Mouse (Mus musculus): ENCODE results near the gene Gm5108.

Gm5108 gene

GRCm38 (mm10) chr5:67941369-67941768, at the start of gene Gm5108:
Gm5108 (plus strand) TSS chr5:67941669.
- DNase-seq (ENCODE audit: extremely low spot score): no peak

GRCm38 (mm10) chr5:67898921-67899320, 42.5 kb upstream of the Gm5108 start:
- DNase-seq (ENCODE audit: extremely low spot score): no peak

- no peak for DNase-seq (ENCODE audit: extremely low spot score)
Measured at GRCm38 (mm10) chr5:67904555-67904954, 36.9 kb upstream of the Gm5108 start.

- no peak for DNase-seq (ENCODE audit: extremely low spot score)
Measured at GRCm38 (mm10) chr5:67930584-67930983, 10.9 kb upstream of the Gm5108 start.

- no peak for DNase-seq (ENCODE audit: extremely low spot score)
Measured at GRCm38 (mm10) chr5:67931623-67932022, 9.8 kb upstream of the Gm5108 start.

- no peak for DNase-seq (ENCODE audit: extremely low spot score)
Measured at GRCm38 (mm10) chr5:67943199-67943598, 1.7 kb downstream of the Gm5108 start.

GRCm38 (mm10) chr5:67944074-67944785, 2.8 kb downstream of the Gm5108 start:
- DNase-seq (ENCODE audit: extremely low spot score): no peak

GRCm38 (mm10) chr5:67946321-67946720, 4.9 kb downstream of the Gm5108 start, which contains the start of gene Gm21905:
Gm21905 (minus strand) TSS chr5:67946421.
- DNase-seq (ENCODE audit: extremely low spot score): no peak

- no peak for DNase-seq (ENCODE audit: extremely low spot score)
Measured at GRCm38 (mm10) chr5:67947006-67947405, 5.5 kb downstream of the Gm5108 start.

- DNase-seq (ENCODE audit: extremely low spot score): no peak
Measured at GRCm38 (mm10) chr5:67948074-67948473, 6.6 kb downstream of the Gm5108 start.

- DNase-seq (ENCODE audit: extremely low spot score): no peak
Measured at GRCm38 (mm10) chr5:67954097-67954496, 12.6 kb downstream of the Gm5108 start.

GRCm38 (mm10) chr5:67955486-67955885, 14.0 kb downstream of the Gm5108 start:
- no peak for DNase-seq (ENCODE audit: extremely low spot score)

GRCm38 (mm10) chr5:67961708-67962629, 20.5 kb downstream of the Gm5108 start:
- no peak for DNase-seq (ENCODE audit: extremely low spot score)

- DNase-seq (ENCODE audit: extremely low spot score): no peak
Measured at GRCm38 (mm10) chr5:67969536-67969935, 28.1 kb downstream of the Gm5108 start.

GRCm38 (mm10) chr5:67981946-67982526, 40.6 kb downstream of the Gm5108 start:
- no peak for DNase-seq (ENCODE audit: extremely low spot score)

GRCm38 (mm10) chr5:67990426-67990825, 49.0 kb downstream of the Gm5108 start:
- DNase-seq (ENCODE audit: extremely low spot score): no peak

GRCm38 (mm10) chr5:68002611-68003010, 61.1 kb downstream of the Gm5108 start:
- DNase-seq (ENCODE audit: extremely low spot score): no peak

GRCm38 (mm10) chr5:68003904-68004303, 62.4 kb downstream of the Gm5108 start:
- DNase-seq (ENCODE audit: extremely low spot score): no peak

- no peak for DNase-seq (ENCODE audit: extremely low spot score)
Measured at GRCm38 (mm10) chr5:68004419-68004818, 63.0 kb downstream of the Gm5108 start.

- no peak for DNase-seq (ENCODE audit: extremely low spot score)
Measured at GRCm38 (mm10) chr5:68007074-68007473, 65.6 kb downstream of the Gm5108 start.

- DNase-seq (ENCODE audit: extremely low spot score): no peak
Measured at GRCm38 (mm10) chr5:68011569-68011968, 70.1 kb downstream of the Gm5108 start.

- DNase-seq (ENCODE audit: extremely low spot score): peak; percentile 70
Measured at GRCm38 (mm10) chr5:68012618-68013017, 71.1 kb downstream of the Gm5108 start.

All from embryo, embryonic 9.5 days (tissue).